Mouse (Mus musculus): ENCODE measurements around the gene Foxc1.

DNA sequence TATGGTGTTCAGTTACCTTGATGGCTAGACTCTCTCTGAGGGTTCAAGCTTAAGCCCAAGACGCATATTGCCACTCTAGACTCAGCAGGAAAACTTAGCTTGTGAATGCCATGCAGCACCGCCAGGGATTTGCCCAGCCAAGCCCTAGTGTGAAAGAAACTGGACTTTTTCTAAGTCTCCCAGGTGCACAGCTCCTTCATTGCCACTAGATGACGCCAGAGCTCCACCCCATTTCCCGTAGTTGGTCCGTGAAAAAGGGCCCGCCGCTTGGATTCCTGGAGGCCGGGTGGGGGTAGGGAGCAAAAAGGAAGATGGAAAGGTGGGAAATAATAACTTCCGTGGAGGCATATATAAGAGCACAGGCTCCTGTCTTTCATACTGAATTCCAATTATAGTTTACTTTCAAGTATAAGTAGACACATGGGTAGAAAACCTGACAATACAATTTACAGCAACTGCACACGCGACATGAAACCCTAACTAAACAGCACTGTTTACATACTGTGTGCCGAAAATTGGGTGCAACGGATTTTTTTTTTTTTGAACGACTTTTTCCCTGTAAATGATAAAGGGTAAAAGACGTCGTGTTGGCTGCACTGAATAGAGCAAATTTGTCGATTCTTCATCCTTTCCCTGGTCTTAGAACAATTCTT, 13.8 kb upstream of the Foxc1 start:
- TF ChIP-seq CTCF (IDR thresholded peaks at IDR 0.05; ENCODE audit: low read depth) (peak; percentile 87), EP300 (IDR thresholded peaks at IDR 0.05; ENCODE audit: low read depth) (no peak)

Data from liver, embryonic 14.5 days (tissue).